Mouse (Mus musculus) heart, adult 2 months (tissue): Measurements from ENCODE around the gene 4930407I10Rik.

Source experiments
- CTCF ChIP-seq: fragments of 200-600 bp; IDR thresholded peaks from 2 replicates; pipeline ENCODE4 v1.8.1; 2022; ENCODE audit warnings: antibody characterized with exemption, mild to moderate bottlenecking, moderate library complexity
- EP300 ChIP-seq: fragments of 200-500 bp; IDR thresholded peaks from 2 replicates; pipeline ENCODE4 v1.6.1; 2011; ENCODE audit warnings: low read depth, low read length, control low read depth; ENCODE audit not compliant: insufficient read depth
- POLR2A ChIP-seq: fragments of 200-500 bp; IDR thresholded peaks from 2 replicates; pipeline ENCODE4 v1.6.1; 2011; ENCODE audit warnings: mild to moderate bottlenecking, low read depth, low read length, control low read depth; ENCODE audit not compliant: insufficient read depth

DNA sequence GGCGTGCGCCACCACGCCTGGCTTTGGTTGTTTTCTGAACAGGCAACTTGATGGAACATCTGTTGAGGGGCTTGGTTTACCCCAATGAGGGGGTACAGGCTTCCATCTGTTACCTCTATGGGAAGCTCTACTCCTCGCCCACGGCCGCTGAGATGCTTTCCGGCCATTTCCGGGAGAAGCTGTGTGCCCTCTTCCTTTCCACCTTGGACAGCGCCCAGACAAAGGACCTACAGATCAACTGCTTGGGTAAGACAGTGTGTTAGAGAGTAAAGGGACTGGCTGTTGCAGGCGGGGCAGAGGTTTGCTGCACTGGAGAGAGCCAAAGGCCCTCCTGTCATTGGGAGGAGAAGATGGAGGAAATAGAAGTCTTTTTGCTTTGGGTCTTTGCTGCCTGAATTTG lies 20.9 kb downstream of the 4930407I10Rik start:
- TF ChIP-seq CTCF (no peak), EP300 (no peak), POLR2A (no peak)
